Mouse (Mus musculus) stomach, postnatal 0 days (tissue): ENCODE data around the gene Mrto4. TPM values are rescaled to one million over a fixed set of nuclear protein-coding genes. Genes with fewer than 3 reads are reported as not detected.

ENCODE experiments used
- ATAC-seq: fragments of 200-750 bp; cut with Nextera tagmentation; 2 replicates; pipeline ENCODE4 v1.8.0; 2017; ENCODE audit not compliant: low FRiP score, low TSS enrichment
- DNase-seq: peaks from one replicate; pipeline ENCODE4 v3.0.0-alpha.2; 2016; ENCODE audit warnings: low spot score
- H3K27ac ChIP-seq: fragments of 300-500 bp; sonication (generic); replicated peaks from 2 replicates; pipeline ENCODE4 v1.5.1; 2014; ENCODE audit warnings: mild to moderate bottlenecking, control low read depth
- H3K27me3 ChIP-seq: fragments of 300-500 bp; sonication (generic); 2 replicates; pipeline ENCODE4 v1.6.1; 2014; ENCODE audit warnings: low read length; ENCODE audit not compliant: control insufficient read depth, insufficient read depth
- H3K36me3 ChIP-seq: fragments of 300-500 bp; sonication (generic); 2 replicates; pipeline ENCODE4 v1.6.1; 2014; ENCODE audit warnings: low read length, mixed read lengths; ENCODE audit not compliant: control insufficient read depth, insufficient read depth
- H3K4me1 ChIP-seq: fragments of 300-500 bp; sonication (generic); replicated peaks from 2 replicates; pipeline ENCODE4 v1.6.1; 2014; ENCODE audit warnings: antibody characterized with exemption; ENCODE audit not compliant: control insufficient read depth, insufficient read depth
- H3K4me2 ChIP-seq: fragments of 300-500 bp; sonication (generic); replicated peaks from 2 replicates; pipeline ENCODE4 v1.6.1; 2014; ENCODE audit warnings: low read depth, mild to moderate bottlenecking, control low read depth, moderate library complexity
- H3K4me3 ChIP-seq: fragments of 300-500 bp; sonication (generic); 2 replicates; pipeline ENCODE4 v1.5.1; 2014; ENCODE audit warnings: low read depth, low read length, control low read depth
- H3K9ac ChIP-seq: fragments of 300-500 bp; sonication (generic); 2 replicates; pipeline ENCODE4 v1.6.1; 2014; ENCODE audit warnings: mild to moderate bottlenecking, low read length, control low read depth, mixed read lengths
- H3K9me3 ChIP-seq: fragments of 300-500 bp; sonication (generic); 2 replicates; pipeline ENCODE4 v1.6.1; 2016; ENCODE audit warnings: low read length; ENCODE audit not compliant: control insufficient read depth
- CTCF ChIP-seq: IDR thresholded peaks from 2 replicates; pipeline ENCODE4 v1.5.1; 2016; ENCODE audit warnings: antibody characterized with exemption, low read depth, mild to moderate bottlenecking, moderate library complexity
- EP300 ChIP-seq: optimal IDR thresholded peaks from 2 replicates; pipeline ENCODE3; 2016; ENCODE audit warnings: antibody characterized with exemption
- WGBS: fragments of 180-500 bp; shearing (Covaris S2); extraction: QIAGEN DNeasy Blood & Tissue Kit; methylation state at CpG from one replicate; pipeline ENCODE4 v1.1.7; 2014; 5-methylcytosine and 5-hydroxymethylcytosine counted together
- microRNA-seq: library from miRNA; unstranded; fragments of <30 nt; microRNA quantifications from one replicate; pipeline ENCODE4, GENCODE M21; 2016
- polyA plus RNA-seq: library from polyadenylated mRNA; unstranded; fragments of >200 nt; fragmentation: Nextera tagmentation; extraction: Ambion mirVana; gene quantifications from 2 replicates; pipeline ENCODE4 v1.2.1, GENCODE M21; 2015

Gene Mrto4
- polyA plus RNA-seq, 1 experiment from 2014 or later: 43.7 TPM

DNA sequence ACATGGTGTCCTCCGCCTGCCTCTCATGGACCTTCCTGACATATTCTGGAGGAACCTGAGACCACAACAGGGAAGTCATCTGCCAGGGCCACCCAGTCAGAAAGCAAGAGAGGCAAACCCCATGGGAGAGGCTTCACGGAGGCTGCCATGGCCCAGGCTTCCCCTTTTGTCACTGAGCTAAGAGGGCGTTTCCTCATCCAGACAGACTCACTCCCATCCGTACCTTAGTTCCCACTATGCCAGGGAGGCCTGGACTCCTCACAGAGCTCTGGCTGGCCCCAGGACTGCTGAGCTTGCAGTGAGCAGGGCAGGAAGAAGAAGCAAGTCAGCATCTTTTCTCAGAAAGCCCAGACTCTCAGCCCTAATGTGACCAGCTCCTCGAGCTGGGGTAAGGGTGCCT lies 44.5 kb downstream of the Mrto4 start:
- no peak overlapping the region for H3K9ac ChIP-seq
- H3K4me2 ChIP-seq: no peak overlapping the region
- peaks cover 5% of the 10 kb centered on the region; the same call in 1 of the 2 replicates for H3K4me1 ChIP-seq
- 74% methylated on average over 5 of the region's 5 CpGs for WGBS
- no peaks in the 10 kb centered on the region for H3K27me3 ChIP-seq
- no peaks in the 10 kb centered on the region for H3K9me3 ChIP-seq
- ATAC-seq: no peak
- H3K4me3 ChIP-seq: no peak overlapping the region
- H3K27ac ChIP-seq: no peak overlapping the region
- no peaks in the 10 kb centered on the region for H3K36me3 ChIP-seq
- TF ChIP-seq CTCF: no peak
- no peak for TF ChIP-seq EP300
- DNase-seq: no peak

DNA sequence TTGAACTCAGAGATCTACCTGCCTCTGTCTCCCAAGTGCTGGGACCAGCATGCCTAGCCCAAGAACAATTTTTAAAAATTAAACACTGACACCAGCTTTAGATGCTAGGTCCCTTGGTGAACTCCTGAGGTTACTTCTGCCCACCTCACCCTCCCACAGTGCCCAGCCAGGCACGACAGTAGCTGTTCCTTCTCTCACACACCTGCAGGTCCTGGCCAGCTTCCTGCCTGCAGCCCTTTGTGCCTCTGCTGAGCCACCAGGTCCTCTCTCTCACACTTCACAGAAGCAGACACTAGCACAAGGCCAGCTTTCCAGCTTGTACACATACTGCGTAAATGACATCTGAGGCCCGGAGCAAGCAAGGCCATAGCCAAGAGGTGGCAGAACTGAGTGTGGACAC lies 46.9 kb downstream of the Mrto4 start:
- Histone ChIP-seq H3K9me3 (no peaks in the 10 kb centered on the region), H3K4me1 (peaks cover 5% of the 10 kb centered on the region; the same call in 1 of the 2 replicates), H3K27ac (no peak overlapping the region), H3K27me3 (no peaks in the 10 kb centered on the region), H3K4me3 (no peak overlapping the region), H3K36me3 (peaks cover 6% of the 10 kb centered on the region; the same call in 1 of the 2 replicates), H3K9ac (no peak overlapping the region), H3K4me2 (no peak overlapping the region)
- ATAC-seq (no peak), DNase-seq (no peak)
- TF ChIP-seq CTCF: no peak
- TF ChIP-seq EP300: no peak
- WGBS: 91% methylated on average over 3 of the region's 3 CpGs

DNA sequence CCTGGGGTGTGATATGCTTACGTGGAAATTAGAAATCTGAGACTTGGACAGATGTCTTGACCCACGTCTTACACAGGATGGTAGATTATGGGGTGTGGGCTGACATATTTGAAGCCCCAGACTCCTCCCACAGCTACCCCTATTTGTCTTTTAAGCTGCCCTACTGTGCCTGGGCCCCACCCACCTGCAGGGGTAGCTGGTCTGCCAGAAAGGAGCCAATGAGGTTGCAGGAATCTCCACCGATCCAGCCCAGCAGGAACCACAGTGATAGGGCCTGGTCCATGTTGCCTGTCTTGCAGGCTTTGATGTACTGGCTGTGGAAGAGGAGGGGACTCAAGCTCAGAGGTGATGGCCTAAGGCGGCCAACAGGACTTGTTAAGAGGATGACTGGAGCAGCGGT lies 50.1 kb downstream of the Mrto4 start:
- TF ChIP-seq CTCF (no peak), EP300 (no peak)
- Histone ChIP-seq H3K9ac (no peak overlapping the region), H3K4me2 (no peak overlapping the region), H3K27ac (no peak overlapping the region), H3K4me1 (no peaks in the 10 kb centered on the region), H3K36me3 (peaks cover 10% of the 10 kb centered on the region), H3K9me3 (no peaks in the 10 kb centered on the region), H3K27me3 (no peaks in the 10 kb centered on the region), H3K4me3 (no peak overlapping the region)
- WGBS: 71% methylated on average over 5 of the region's 5 CpGs
- no peak for DNase-seq
- ATAC-seq: no peak

DNA sequence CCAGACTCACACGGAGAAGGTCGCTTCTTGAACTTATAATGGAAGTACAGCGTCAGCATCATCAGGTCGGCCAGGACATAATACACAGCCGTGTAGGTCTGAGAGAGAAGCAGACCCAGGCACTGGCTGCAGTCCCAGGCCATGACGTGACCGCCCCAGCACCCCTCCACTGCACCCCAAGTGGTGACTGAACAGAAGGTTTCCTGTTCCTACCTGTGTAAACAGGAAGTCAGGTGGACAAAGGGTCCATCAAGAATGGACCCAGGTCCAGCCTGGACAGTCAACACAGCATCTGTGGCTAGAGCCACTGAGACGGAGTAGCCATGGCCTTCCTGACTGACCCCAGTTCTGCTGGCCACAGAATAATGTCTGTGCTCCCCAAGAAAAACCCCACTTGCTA lies 50.6 kb downstream of the Mrto4 start:
- WGBS: 90% methylated on average over 8 of the region's 8 CpGs

DNA sequence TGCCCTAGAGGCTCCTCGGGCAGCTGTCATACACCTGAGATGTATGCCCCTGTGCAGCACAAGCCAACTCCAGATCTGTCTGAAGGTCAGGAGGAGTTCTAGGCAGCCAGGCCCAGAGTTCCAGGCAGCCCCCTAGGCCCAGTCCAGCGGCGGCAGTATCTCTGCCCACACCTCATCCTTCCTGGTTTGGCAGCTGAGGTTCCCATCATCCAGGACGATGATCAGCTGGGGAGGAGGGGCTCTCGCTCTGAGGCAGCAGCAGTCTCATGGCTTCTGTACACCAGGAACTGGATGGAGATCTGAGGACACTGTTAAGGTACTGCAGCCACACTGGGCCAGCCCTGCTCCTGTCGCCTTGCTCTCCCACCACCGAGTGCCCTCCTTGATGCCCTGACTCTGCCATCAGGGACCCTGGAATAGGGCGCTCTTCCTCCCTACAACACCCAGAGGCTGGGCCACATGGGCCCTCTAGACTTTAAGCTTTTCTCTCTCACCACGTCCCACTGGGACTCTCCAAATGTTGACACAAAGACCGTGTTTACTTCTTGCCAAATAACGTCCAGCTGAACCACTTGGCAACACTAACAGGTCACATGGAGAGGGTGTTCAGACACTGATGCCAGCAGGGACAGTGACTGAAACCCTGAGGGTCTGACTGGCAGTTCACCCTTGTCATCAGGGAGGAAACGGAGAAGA lies 53.6 kb downstream of the Mrto4 start:
- H3K4me3 ChIP-seq: no peak overlapping the region
- H3K9me3 ChIP-seq: no peaks in the 10 kb centered on the region
- H3K27ac ChIP-seq: no peak overlapping the region
- H3K4me1 ChIP-seq: no peaks in the 10 kb centered on the region
- peaks cover 10% of the 10 kb centered on the region for H3K36me3 ChIP-seq
- no peak for DNase-seq
- H3K4me2 ChIP-seq: no peak overlapping the region
- WGBS: 67% methylated on average over 12 of the region's 12 CpGs
- H3K9ac ChIP-seq: no peak overlapping the region
- TF ChIP-seq EP300 (no peak), CTCF (no peak)
- no peak for ATAC-seq
- H3K27me3 ChIP-seq: no peaks in the 10 kb centered on the region

More for the DNA sequence above, 50.6 kb downstream of the Mrto4 start:
- no peak for TF ChIP-seq EP300
- no peak for TF ChIP-seq CTCF
- Histone ChIP-seq H3K36me3 (peaks cover 10% of the 10 kb centered on the region), H3K9ac (no peak overlapping the region), H3K4me1 (no peaks in the 10 kb centered on the region), H3K27ac (no peak overlapping the region), H3K4me3 (no peak overlapping the region), H3K9me3 (no peaks in the 10 kb centered on the region), H3K27me3 (no peaks in the 10 kb centered on the region), H3K4me2 (no peak overlapping the region)
- DNase-seq (no peak), ATAC-seq (no peak)

DNA sequence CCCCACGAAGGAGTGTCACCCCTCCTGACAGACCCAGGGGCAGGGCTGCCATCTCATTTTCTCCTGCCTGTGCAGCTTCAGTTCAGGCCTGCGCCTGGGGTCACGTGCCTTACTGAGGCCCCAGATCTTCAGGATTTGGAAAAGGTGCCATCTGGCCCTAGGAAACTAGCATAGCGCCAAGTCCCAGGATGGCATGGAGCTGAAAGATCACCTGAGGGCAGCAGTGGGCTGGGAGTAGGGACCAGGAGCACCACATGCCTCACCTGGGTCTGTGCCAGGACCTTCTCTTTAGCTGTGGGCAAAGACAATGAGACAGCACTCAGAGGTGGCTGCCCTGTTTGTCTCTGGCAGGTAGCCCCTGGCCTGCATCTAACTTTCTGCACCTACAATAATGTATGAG lies 54.8 kb downstream of the Mrto4 start:
- H3K4me1 ChIP-seq: no peaks in the 10 kb centered on the region
- H3K27ac ChIP-seq: no peak overlapping the region
- H3K9me3 ChIP-seq: no peaks in the 10 kb centered on the region
- no peak for TF ChIP-seq CTCF
- TF ChIP-seq EP300: no peak
- peaks cover 10% of the 10 kb centered on the region for H3K36me3 ChIP-seq
- no peak for ATAC-seq
- WGBS: 89% methylated on average over 4 of the region's 4 CpGs
- no peak overlapping the region for H3K4me3 ChIP-seq
- H3K27me3 ChIP-seq: no peaks in the 10 kb centered on the region
- H3K4me2 ChIP-seq: no peak overlapping the region
- DNase-seq: no peak
- no peak overlapping the region for H3K9ac ChIP-seq

Small RNA genes lying within 50 kb of the gene (microRNA-seq; reads per million reads assigned to microRNA genes)
- gene Gm24245 (not detected), gene Gm25732 (not detected)

Other genes with a start within 250 kb of the Mrto4 start
- gene Minos1, start 221.5 kb downstream of the Mrto4 start, polyA plus RNA-seq: 569 and 588 TPM in 2 replicates
- 341 and 344 TPM in 2 replicates for gene Capzb, start 159.7 kb downstream of the Mrto4 start, polyA plus RNA-seq
- gene Pqlc2, start 41.9 kb downstream of the Mrto4 start, polyA plus RNA-seq: 20.9 and 22.2 TPM in 2 replicates
- 73.2 and 73.8 TPM in 2 replicates for gene Akr7a5, start 41.8 kb downstream of the Mrto4 start, polyA plus RNA-seq
- 10.7 and 11.9 TPM in 2 replicates for gene Emc1, start within 50 bp of the Mrto4 start, polyA plus RNA-seq
- 32.8 and 33.1 TPM in 2 replicates for gene Ubr4, start within 50 bp of the Mrto4 start, polyA plus RNA-seq
- 3.8 and 4.0 TPM in 2 replicates for gene Iffo2, start 178.0 kb upstream of the Mrto4 start, polyA plus RNA-seq